Mouse (Mus musculus) cortical plate, adult 2 months (tissue): ENCODE results near the gene Rufy1.

Experiments used
- CTCF ChIP-seq: fragments of 200-500 bp; IDR thresholded peaks from 2 replicates; pipeline ENCODE4 v1.5.1; 2011; ENCODE audit warnings: mild to moderate bottlenecking, control low read depth, low read length; ENCODE audit not compliant: insufficient read depth; ENCODE audit errors: extremely low read depth
- POLR2A ChIP-seq: fragments of 200-500 bp; IDR thresholded peaks from 2 replicates; pipeline ENCODE4 v1.6.1; 2011; ENCODE audit warnings: mild to moderate bottlenecking, low read length, control low read depth; ENCODE audit not compliant: insufficient read depth; ENCODE audit errors: extremely low read depth

- no peak for TF ChIP-seq CTCF
- TF ChIP-seq POLR2A, result no peak
Observed at GRCm38 (mm10) chr11:50430277-50431133, at the start of gene Rufy1.
